Mouse (Mus musculus) myocyte (in vitro differentiated cells): ENCODE results near the gene Ldlrad3.

Experiments used
- CEBPB ChIP-seq: IDR thresholded peaks from 2 replicates; pipeline ENCODE4 v1.6.1; 2011; ENCODE audit warnings: mild to moderate bottlenecking, moderate library complexity; ENCODE audit not compliant: poor library complexity, insufficient read depth, severe bottlenecking
- E2F4 ChIP-seq: IDR thresholded peaks from one replicate; pipeline ENCODE4 v1.6.1; 2011; ENCODE audit warnings: mild to moderate bottlenecking, control low read depth, moderate library complexity; ENCODE audit not compliant: insufficient read depth
- MAX ChIP-seq: IDR thresholded peaks from one replicate; pipeline ENCODE4 v1.6.1; 2011; ENCODE audit warnings: low read depth, mild to moderate bottlenecking, control low read depth
- MYOD1 ChIP-seq, 3 experiments: IDR thresholded peaks; one replicate each; pipeline ENCODE4 v1.6.1; 2011; ENCODE audit warnings: control low read depth in 2 of 3, low read depth in 2 of 3, mild to moderate bottlenecking in 2 of 3, moderate library complexity in 1 of 3; ENCODE audit not compliant: insufficient read length in 2 of 3, control insufficient read depth in 1 of 3
- MYOG ChIP-seq, 3 experiments: IDR thresholded peaks; one replicate each; pipeline ENCODE4 v1.6.1; 2011; ENCODE audit warnings: control low read depth in 2 of 3, low read depth in 2 of 3, mild to moderate bottlenecking in 2 of 3; ENCODE audit not compliant: insufficient read length in 2 of 3, control insufficient read depth in 1 of 3, insufficient read depth in 1 of 3
- POLR2A ChIP-seq: IDR thresholded peaks from one replicate; pipeline ENCODE4 v1.6.1; 2011; ENCODE audit warnings: low read depth, mild to moderate bottlenecking, control low read depth, moderate library complexity; ENCODE audit not compliant: insufficient read length
- POLR2AphosphoS2 ChIP-seq: IDR thresholded peaks from one replicate; pipeline ENCODE4 v1.6.1; 2011; ENCODE audit warnings: low read depth, control low read depth; ENCODE audit not compliant: insufficient read length
- REST ChIP-seq: IDR thresholded peaks from one replicate; pipeline ENCODE4 v1.6.1; 2011; ENCODE audit warnings: mild to moderate bottlenecking, control low read depth, moderate library complexity; ENCODE audit not compliant: insufficient read depth, insufficient read length
- SRF ChIP-seq: IDR thresholded peaks from one replicate; pipeline ENCODE4 v1.6.1; 2011; ENCODE audit warnings: low read depth; ENCODE audit not compliant: control insufficient read depth, insufficient read length
- TCF12 ChIP-seq: IDR thresholded peaks from one replicate; pipeline ENCODE4 v1.6.1; 2011; ENCODE audit warnings: mild to moderate bottlenecking, control low read depth; ENCODE audit not compliant: poor library complexity, insufficient read depth, severe bottlenecking
- TCF3 ChIP-seq: IDR thresholded peaks from one replicate; pipeline ENCODE4 v1.6.1; 2011; ENCODE audit warnings: low read depth, control low read depth; ENCODE audit not compliant: insufficient read length
- USF1 ChIP-seq: IDR thresholded peaks from one replicate; pipeline ENCODE4 v1.6.1; 2011; ENCODE audit warnings: low read depth, mild to moderate bottlenecking, control low read depth, moderate library complexity

DNA sequence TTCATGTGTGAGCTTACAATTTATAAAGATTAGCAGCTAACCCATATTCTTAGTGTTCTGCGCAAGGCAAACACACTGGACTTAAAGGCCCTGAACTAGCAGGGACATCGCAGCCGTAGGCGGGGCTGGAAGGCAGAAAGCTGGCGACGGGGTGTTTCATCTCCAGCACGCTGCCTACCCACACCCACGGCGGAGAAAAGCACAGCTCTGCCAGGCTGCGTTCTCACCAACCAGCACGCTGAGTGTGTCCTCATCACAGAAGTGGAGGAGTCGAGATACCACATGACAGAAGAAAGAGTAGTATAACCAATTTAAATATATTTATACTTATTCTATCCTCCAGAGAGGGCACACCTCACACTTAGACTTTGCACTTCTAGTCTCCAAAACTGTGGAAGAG is 82.2 kb downstream of the Ldlrad3 start:
- TF ChIP-seq E2F4 (no peak), POLR2A (no peak), MAX (no peak), TCF12 (no peak), POLR2AphosphoS2 (no peak), CEBPB (no peak), USF1 (no peak), MYOD1 (IDR thresholded peaks at IDR 0.05; ENCODE audit: control insufficient read depth in 1 of 3, insufficient read length in 2 of 3, low read depth in 2 of 3) (no peak), MYOG (IDR thresholded peaks at IDR 0.05; ENCODE audit: control insufficient read depth in 1 of 3, insufficient read depth in 1 of 3, insufficient read length in 2 of 3, low read depth in 2 of 3) (no peak), TCF3 (no peak), SRF (no peak), REST (no peak)
